Mouse (Mus musculus) myocyte (in vitro differentiated cells): ENCODE measurements around the gene Zscan21. TPM values are rescaled to one million over a fixed set of nuclear protein-coding genes. Genes with fewer than 3 reads are reported as not detected.

Experiments used
- H3K27me3 ChIP-seq: one replicate; pipeline ENCODE4 v1.6.1; 2011; ENCODE audit not compliant: control insufficient read depth, insufficient read depth, insufficient read length
- H3K36me3 ChIP-seq: one replicate; pipeline ENCODE4 v1.6.1; 2011; ENCODE audit not compliant: control insufficient read depth, insufficient read depth
- H3K4me2 ChIP-seq: one replicate; pipeline ENCODE4 v1.6.1; 2011; ENCODE audit warnings: low read depth, control low read depth
- H3K4me3 ChIP-seq: one replicate; pipeline ENCODE4 v1.5.1; 2011; ENCODE audit warnings: mild to moderate bottlenecking, control low read depth, moderate library complexity
- H3K79me2 ChIP-seq: one replicate; pipeline ENCODE4 v1.6.1; 2011; ENCODE audit not compliant: control insufficient read depth, insufficient read depth
- H3ac ChIP-seq: one replicate; pipeline ENCODE4 v1.6.1; 2011; ENCODE audit not compliant: control insufficient read depth, insufficient read length
- CEBPB ChIP-seq: IDR thresholded peaks from 2 replicates; pipeline ENCODE4 v1.6.1; 2011; ENCODE audit warnings: mild to moderate bottlenecking, moderate library complexity; ENCODE audit not compliant: poor library complexity, insufficient read depth, severe bottlenecking
- E2F4 ChIP-seq: IDR thresholded peaks from one replicate; pipeline ENCODE4 v1.6.1; 2011; ENCODE audit warnings: mild to moderate bottlenecking, control low read depth, moderate library complexity; ENCODE audit not compliant: insufficient read depth
- MAX ChIP-seq: IDR thresholded peaks from one replicate; pipeline ENCODE4 v1.6.1; 2011; ENCODE audit warnings: low read depth, mild to moderate bottlenecking, control low read depth
- MYOD1 ChIP-seq, 3 experiments: IDR thresholded peaks; one replicate each; pipeline ENCODE4 v1.6.1; 2011; ENCODE audit warnings: control low read depth in 2 of 3, low read depth in 2 of 3, mild to moderate bottlenecking in 2 of 3, moderate library complexity in 1 of 3; ENCODE audit not compliant: insufficient read length in 2 of 3, control insufficient read depth in 1 of 3
- MYOG ChIP-seq, 3 experiments: IDR thresholded peaks; one replicate each; pipeline ENCODE4 v1.6.1; 2011; ENCODE audit warnings: control low read depth in 2 of 3, low read depth in 2 of 3, mild to moderate bottlenecking in 2 of 3; ENCODE audit not compliant: insufficient read length in 2 of 3, control insufficient read depth in 1 of 3, insufficient read depth in 1 of 3
- POLR2A ChIP-seq: IDR thresholded peaks from one replicate; pipeline ENCODE4 v1.6.1; 2011; ENCODE audit warnings: low read depth, mild to moderate bottlenecking, control low read depth, moderate library complexity; ENCODE audit not compliant: insufficient read length
- POLR2AphosphoS2 ChIP-seq: IDR thresholded peaks from one replicate; pipeline ENCODE4 v1.6.1; 2011; ENCODE audit warnings: low read depth, control low read depth; ENCODE audit not compliant: insufficient read length
- REST ChIP-seq: IDR thresholded peaks from one replicate; pipeline ENCODE4 v1.6.1; 2011; ENCODE audit warnings: mild to moderate bottlenecking, control low read depth, moderate library complexity; ENCODE audit not compliant: insufficient read depth, insufficient read length
- SRF ChIP-seq: IDR thresholded peaks from one replicate; pipeline ENCODE4 v1.6.1; 2011; ENCODE audit warnings: low read depth; ENCODE audit not compliant: control insufficient read depth, insufficient read length
- TCF12 ChIP-seq: IDR thresholded peaks from one replicate; pipeline ENCODE4 v1.6.1; 2011; ENCODE audit warnings: mild to moderate bottlenecking, control low read depth; ENCODE audit not compliant: poor library complexity, insufficient read depth, severe bottlenecking
- TCF3 ChIP-seq: IDR thresholded peaks from one replicate; pipeline ENCODE4 v1.6.1; 2011; ENCODE audit warnings: low read depth, control low read depth; ENCODE audit not compliant: insufficient read length
- USF1 ChIP-seq: IDR thresholded peaks from one replicate; pipeline ENCODE4 v1.6.1; 2011; ENCODE audit warnings: low read depth, mild to moderate bottlenecking, control low read depth, moderate library complexity
- polyA plus RNA-seq: library from polyadenylated mRNA; unstranded; fragments of >200 nt; fragmentation: generic; extraction: Trizol; gene quantifications from one replicate; pipeline ENCODE4 v1.2.1, GENCODE M21; 2012; ENCODE audit warnings: missing spikeins

Zscan21 gene
- polyA plus RNA-seq, 1 experiment = 12.3 TPM

DNA sequence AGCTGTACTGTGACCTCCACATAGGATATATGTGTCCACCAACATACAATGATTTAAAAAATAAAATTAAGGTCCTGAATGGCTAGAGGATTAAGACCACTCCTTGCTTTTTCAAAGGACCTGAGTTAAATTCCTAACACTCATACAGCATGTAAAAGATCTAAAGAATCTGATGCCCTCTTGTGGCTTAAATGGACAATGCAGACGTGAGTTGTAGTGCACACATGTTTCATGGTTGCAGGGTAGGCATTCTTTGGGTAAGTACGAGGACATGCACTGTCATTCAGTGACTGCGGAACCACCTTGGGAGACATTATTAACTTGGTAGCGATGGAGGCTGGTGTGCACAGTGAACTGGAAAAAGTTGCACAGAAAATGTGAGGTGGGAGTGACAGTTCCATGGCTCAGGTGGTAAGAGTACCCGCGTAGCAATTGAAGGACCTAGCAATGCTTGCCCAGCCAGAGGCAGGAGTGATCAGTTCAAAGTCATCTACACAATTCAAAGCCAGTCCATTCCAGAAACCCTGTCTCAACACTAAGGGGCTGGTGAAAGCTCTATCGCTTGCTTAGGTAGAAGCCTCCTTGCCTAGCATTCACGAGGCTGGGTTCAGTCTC lies 21.3 kb downstream of the Zscan21 start:
- no peak overlapping the region for H3K4me2 ChIP-seq
- H3K36me3 ChIP-seq = no peaks in the 10 kb centered on the region
- H3K79me2 ChIP-seq = no peaks in the 10 kb centered on the region
- H3K27me3 ChIP-seq = no peaks in the 10 kb centered on the region
- no peak overlapping the region for H3ac ChIP-seq
- H3K4me3 ChIP-seq = no peak overlapping the region
- no peak for TF ChIP-seq MYOD1 (IDR thresholded peaks at IDR 0.05; ENCODE audit: control insufficient read depth in 1 of 3, insufficient read length in 2 of 3, low read depth in 2 of 3)
- peak; percentile 43 for TF ChIP-seq POLR2AphosphoS2

DNA sequence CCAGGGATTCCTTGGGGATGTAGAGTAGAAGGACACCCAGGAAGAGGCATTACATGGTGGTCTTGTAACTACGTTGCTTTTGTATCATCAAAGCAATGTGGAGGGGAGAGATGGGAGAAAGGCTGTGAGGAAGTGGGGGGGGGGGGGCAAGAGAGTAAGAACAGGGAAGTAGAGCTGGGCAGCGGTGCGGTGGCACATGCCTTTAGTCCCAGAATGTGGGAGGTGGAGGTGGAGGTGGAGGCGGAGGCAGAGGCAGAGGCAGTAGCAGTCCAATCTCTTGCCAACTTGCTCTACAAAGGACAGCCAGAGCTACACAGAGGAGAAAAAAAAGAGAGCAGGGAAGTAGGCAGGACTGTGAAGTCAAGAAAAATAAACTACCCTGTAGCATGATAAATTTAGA lies 21.9 kb downstream of the Zscan21 start:
- H3K36me3 ChIP-seq = peaks cover 4% of the 10 kb centered on the region
- H3ac ChIP-seq = no peak overlapping the region
- no peaks in the 10 kb centered on the region for H3K79me2 ChIP-seq
- H3K4me3 ChIP-seq = no peak overlapping the region
- H3K27me3 ChIP-seq = no peaks in the 10 kb centered on the region
- TF ChIP-seq SRF (no peak), REST (no peak), POLR2A (no peak), MYOD1 (IDR thresholded peaks at IDR 0.05; ENCODE audit: control insufficient read depth in 1 of 3, insufficient read length in 2 of 3, low read depth in 2 of 3) (no peak)
- no peak overlapping the region for H3K4me2 ChIP-seq

GRCm38 (mm10) chr5:138154390-138154789 lies 37.7 kb downstream of the Zscan21 start:
- no peaks in the 10 kb centered on the region for H3K27me3 ChIP-seq
- no peak for TF ChIP-seq CEBPB
- no peak for TF ChIP-seq USF1
- no peak for TF ChIP-seq POLR2A
- no peak for TF ChIP-seq MAX
- TF ChIP-seq TCF3 = no peak
- TF ChIP-seq SRF = no peak
- TF ChIP-seq POLR2AphosphoS2 = no peak
- TF ChIP-seq MYOD1 (IDR thresholded peaks at IDR 0.05; ENCODE audit: control insufficient read depth in 1 of 3, insufficient read length in 2 of 3, low read depth in 2 of 3) = no peak
- no peak for TF ChIP-seq E2F4
- no peak for TF ChIP-seq REST
- no peak for TF ChIP-seq TCF12
- TF ChIP-seq MYOG (IDR thresholded peaks at IDR 0.05; ENCODE audit: control insufficient read depth in 1 of 3, insufficient read depth in 1 of 3, insufficient read length in 2 of 3, low read depth in 2 of 3) = no peak
- peak overlapping the region; percentile 54 for H3K4me3 ChIP-seq
- peak overlapping the region; percentile 90 for H3K4me2 ChIP-seq
- H3K36me3 ChIP-seq = peaks cover 21% of the 10 kb centered on the region
- no peak overlapping the region for H3ac ChIP-seq
- H3K79me2 ChIP-seq = peaks cover 16% of the 10 kb centered on the region

DNA sequence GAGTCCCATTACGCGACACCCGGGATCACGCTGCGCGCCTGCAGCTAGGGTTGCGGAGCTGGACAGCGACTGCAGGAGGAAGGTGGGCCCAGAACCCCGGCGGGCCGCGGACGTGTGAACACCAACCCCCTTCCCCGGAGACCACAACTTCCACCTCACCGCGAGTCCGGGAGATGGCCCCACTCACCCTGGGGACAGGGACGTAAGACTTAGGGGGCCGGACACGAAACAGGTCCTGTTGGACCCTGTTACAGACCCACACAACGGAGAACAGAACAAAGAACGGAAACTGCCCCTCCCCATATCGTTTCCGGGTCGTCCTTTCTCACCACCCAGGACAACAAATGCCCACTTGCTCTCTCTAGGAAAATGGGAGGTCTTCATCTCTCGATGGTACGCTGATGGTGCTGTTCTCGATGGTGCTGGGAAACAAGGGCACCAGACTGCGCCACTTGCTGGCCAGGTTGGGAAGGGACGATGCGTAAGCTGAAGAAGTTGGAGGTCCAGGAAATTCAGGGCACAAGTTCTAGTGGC lies 38.8 kb downstream of the Zscan21 start, which contains the start of gene Zfp113:
TSS of gene Zfp113 (minus strand) at position 302 of the 534 bp plus-strand sequence.
- Histone ChIP-seq H3ac (peak within 1 kb of the TSS; percentile 47), H3K27me3 (no peaks in the 10 kb centered on the region), H3K4me3 (peak within 1 kb of the TSS; percentile 54), H3K4me2 (peak within 1 kb of the TSS; percentile 90), H3K36me3 (peaks cover 17% of the 10 kb centered on the region), H3K79me2 (peaks cover 16% of the 10 kb centered on the region)
- no peak for TF ChIP-seq USF1
- TF ChIP-seq REST = peak; percentile 84
- TF ChIP-seq POLR2AphosphoS2 = peak; percentile 39
- peak in 1 of 3 experiments; percentile 32 for TF ChIP-seq MYOG (IDR thresholded peaks at IDR 0.05; ENCODE audit: control insufficient read depth in 1 of 3, insufficient read depth in 1 of 3, insufficient read length in 2 of 3, low read depth in 2 of 3)
- TF ChIP-seq POLR2A = peak; percentile 57

- no peak for TF ChIP-seq REST
- no peak for TF ChIP-seq POLR2AphosphoS2
- no peak for TF ChIP-seq USF1
- TF ChIP-seq TCF3 = no peak
- no peak for TF ChIP-seq POLR2A
- no peak for TF ChIP-seq TCF12
- TF ChIP-seq MAX = no peak
- TF ChIP-seq MYOG (IDR thresholded peaks at IDR 0.05; ENCODE audit: control insufficient read depth in 1 of 3, insufficient read depth in 1 of 3, insufficient read length in 2 of 3, low read depth in 2 of 3) = no peak
- TF ChIP-seq CEBPB = no peak
- no peak for TF ChIP-seq MYOD1 (IDR thresholded peaks at IDR 0.05; ENCODE audit: control insufficient read depth in 1 of 3, insufficient read length in 2 of 3, low read depth in 2 of 3)
- no peak for TF ChIP-seq SRF
- peak overlapping the region; percentile 88 for H3K4me3 ChIP-seq
- no peaks in the 10 kb centered on the region for H3K27me3 ChIP-seq
These were observed 43.6 kb downstream of the Zscan21 start for GRCm38 (mm10) chr5:138160224-138160762.

More at GRCm38 (mm10) chr5:138160224-138160762, 43.6 kb downstream of the Zscan21 start:
- H3K79me2 ChIP-seq = peaks cover 18% of the 10 kb centered on the region
- H3ac ChIP-seq = peak overlapping the region; percentile 40
- H3K4me2 ChIP-seq = peak overlapping the region; percentile 75
- H3K36me3 ChIP-seq = peaks cover 20% of the 10 kb centered on the region
